Mouse (Mus musculus): ENCODE measurements around the gene Pyy. TPM values are rescaled to one million over a fixed set of nuclear protein-coding genes. Genes with fewer than 3 reads are reported as not detected.

Gene Pyy
- total and polyA plus RNA-seq, 3 experiments = not detected

DNA sequence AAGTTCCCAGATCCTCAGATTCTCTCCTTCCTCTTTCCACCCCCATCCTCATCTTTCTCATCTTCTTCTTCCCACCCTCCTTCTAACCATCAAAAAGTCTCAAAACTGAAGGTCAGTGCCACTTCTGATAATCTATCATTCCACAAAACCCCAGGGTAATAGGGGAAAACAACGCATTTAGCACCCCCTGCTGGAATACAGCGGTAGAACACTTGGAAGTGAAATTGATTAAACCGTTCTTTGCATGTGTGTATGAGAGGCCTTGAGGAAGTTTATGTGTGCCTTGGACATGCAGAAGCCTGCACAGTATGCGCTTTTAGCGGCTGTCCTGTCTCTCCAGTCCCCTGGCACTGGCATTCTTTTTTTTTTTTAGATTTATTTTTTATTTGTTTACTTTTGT, 32.9 kb upstream of the Pyy start:
- peaks cover 2% of the 10 kb centered on the region for H3K9me3 ChIP-seq (replicated peaks; ENCODE audit: low read length)
- H3K79me2 ChIP-seq (replicated peaks; ENCODE audit: control insufficient read depth, extremely low read depth, insufficient read depth, poor library complexity, severe bottlenecking) = no peaks in the 10 kb centered on the region
- H3K27me3 ChIP-seq (replicated peaks) = peaks cover 64% of the 10 kb centered on the region
- H3K4me1 ChIP-seq (ENCODE audit: control insufficient read depth in 1 of 2, insufficient read depth in 2 of 2) = peaks cover 0 to 7% of the 10 kb centered on the region in 2 experiments; a peak in 2 of 4 replicates
- no peak overlapping the region for H3K27ac ChIP-seq (ENCODE audit: insufficient read depth, low read depth)
- dilution Hi-C loops (cut with MboI; ENCODE audit: extremely low pct_ligation_motif_present, extremely low pct_unique_long_range_greater_than_20kb, low sequenced_read_pairs) = no loop called here
- peak; percentile 86 for DNase-seq (ENCODE audit: extremely low read depth)
- in situ Hi-C loops (cut with MboI; ENCODE audit: low pct_ligation_motif_present, low pct_unique_long_range_greater_than_20kb, low sequenced_read_pairs) = no loop called here
- no peak overlapping the region for H3K9ac ChIP-seq (ENCODE audit: insufficient read depth, low read depth)
- no peak overlapping the region for H3K4me2 ChIP-seq (ENCODE audit: insufficient read depth, low read depth, poor library complexity, severe bottlenecking)
- TF ChIP-seq EP300 (IDR thresholded peaks at IDR 0.05; ENCODE audit: low read length) = no peak
- TF ChIP-seq MAFK (IDR thresholded peaks at IDR 0.05; ENCODE audit: insufficient replicate concordance, low read length) = no peak
- no peak for TF ChIP-seq MYC (IDR thresholded peaks at IDR 0.05; ENCODE audit: low read depth, low read length)
- no peak for TF ChIP-seq MAZ (IDR thresholded peaks at IDR 0.05; ENCODE audit: low read depth, low read length)
- TF ChIP-seq POLR2AphosphoS2 (IDR thresholded peaks at IDR 0.05; ENCODE audit: low read depth, low read length) = no peak
- TF ChIP-seq ZC3H11A (IDR thresholded peaks at IDR 0.05; ENCODE audit: low read depth, low read length) = peak; percentile 58
- TF ChIP-seq ZMIZ1 (IDR thresholded peaks at IDR 0.05; ENCODE audit: low read depth, low read length) = no peak
- TF ChIP-seq ETS1 (conservative IDR thresholded peaks at IDR 0.05; ENCODE audit: low read depth, low read length) = no peak
- no peak for TF ChIP-seq CHD2 (IDR thresholded peaks at IDR 0.05; ENCODE audit: low read length)
- TF ChIP-seq NELFE (IDR thresholded peaks at IDR 0.05; ENCODE audit: low read depth, low read length) = peak; percentile 53; the same call in 1 of the 2 replicates
- TF ChIP-seq RCOR1 (conservative IDR thresholded peaks at IDR 0.05; ENCODE audit: low read depth, low read length) = no peak
- TF ChIP-seq ZNF384 (IDR thresholded peaks at IDR 0.05; ENCODE audit: low read depth, low read length) = no peak
- no peak for TF ChIP-seq BHLHE40 (IDR thresholded peaks at IDR 0.05; ENCODE audit: low read depth, low read length)
- no peak for TF ChIP-seq MAX (IDR thresholded peaks at IDR 0.05; ENCODE audit: low read length)
- no peak for TF ChIP-seq MXI1 (IDR thresholded peaks at IDR 0.05; ENCODE audit: low read depth, low read length)
- TF ChIP-seq GABPA (IDR thresholded peaks at IDR 0.05; ENCODE audit: insufficient replicate concordance, low read depth, low read length) = no peak
- TF ChIP-seq MEF2A (IDR thresholded peaks at IDR 0.05; ENCODE audit: borderline replicate concordance, low read depth, low read length) = peak; percentile 27; the same call in 1 of the 2 replicates
- TF ChIP-seq CHD1 (IDR thresholded peaks at IDR 0.05; ENCODE audit: low read depth, low read length) = no peak
- no peak for TF ChIP-seq UBTF (IDR thresholded peaks at IDR 0.05; ENCODE audit: low read depth, low read length)
- TF ChIP-seq ZKSCAN1 (IDR thresholded peaks at IDR 0.05; ENCODE audit: borderline replicate concordance, low read depth, low read length) = no peak
- TF ChIP-seq SIN3A (IDR thresholded peaks at IDR 0.05; ENCODE audit: low read length) = no peak
- no peak for TF ChIP-seq TBP (conservative IDR thresholded peaks at IDR 0.05; ENCODE audit: low read depth, low read length)
- peak; percentile 19; the same call in 1 of the 2 replicates for TF ChIP-seq IRF4 (IDR thresholded peaks at IDR 0.05; ENCODE audit: low read depth, low read length)
- no peak for TF ChIP-seq PAX5 (IDR thresholded peaks at IDR 0.05; ENCODE audit: low read length)
- no peak for TF ChIP-seq TCF12 (IDR thresholded peaks at IDR 0.05; ENCODE audit: low read depth, low read length)
- TF ChIP-seq E2F4 (IDR thresholded peaks at IDR 0.05; ENCODE audit: insufficient replicate concordance, low read depth, low read length) = no peak
- TF ChIP-seq JUN (IDR thresholded peaks at IDR 0.05; ENCODE audit: insufficient read depth, low read depth, low read length) = no peak
- TF ChIP-seq SMC3 (IDR thresholded peaks at IDR 0.05; ENCODE audit: low read depth, low read length) = peak; percentile 91
- 0 out of 2 replicates have a peak, but pooled peaks have one; percentile 32 for TF ChIP-seq JUND (conservative IDR thresholded peaks at IDR 0.05; ENCODE audit: low read depth, low read length)
- TF ChIP-seq KAT2A (IDR thresholded peaks at IDR 0.05; ENCODE audit: insufficient replicate concordance, low read length) = no peak
- TF ChIP-seq USF2 (conservative IDR thresholded peaks at IDR 0.05; ENCODE audit: low read depth, low read length) = no peak
- no peak for TF ChIP-seq NRF1 (IDR thresholded peaks at IDR 0.05; ENCODE audit: low read depth, low read length)
- TF ChIP-seq POLR2A (IDR thresholded peaks at IDR 0.05; ENCODE audit: low read depth, low read length) = no peak
- TF ChIP-seq HCFC1 (IDR thresholded peaks at IDR 0.05; ENCODE audit: low read depth, low read length) = no peak
- no peak for TF ChIP-seq USF1 (IDR thresholded peaks at IDR 0.05; ENCODE audit: low read depth, low read length)
- peak; percentile 89 for TF ChIP-seq RAD21 (IDR thresholded peaks at IDR 0.05; ENCODE audit: low read depth, low read length)
- 0 out of 2 replicates have a peak, but pooled peaks have one; percentile 5 for TF ChIP-seq ELF1 (IDR thresholded peaks at IDR 0.05; ENCODE audit: low read depth, low read length)
- TF ChIP-seq CTCF (conservative IDR thresholded peaks at IDR 0.05 in 1 of 2, IDR thresholded peaks at IDR 0.05 in 1 of 2; ENCODE audit: low read depth in 2 of 2, low read length in 2 of 2) = peak; percentile 90 to 98
- H3K36me3 ChIP-seq (replicated peaks in 1 of 2; ENCODE audit: control insufficient read depth in 1 of 2, insufficient read depth in 1 of 2, low read length in 1 of 2) = no peaks in the 10 kb centered on the region
- H3K4me3 ChIP-seq (replicated peaks in 1 of 3; ENCODE audit: low read depth in 2 of 3, low read length in 2 of 3, poor library complexity in 1 of 3) = no peak overlapping the region
